Mouse (Mus musculus) heart, adult 11 months (tissue): ENCODE results near the gene Pla2r1.

ENCODE experiments used
- DNase-seq: peaks from one replicate; pipeline ENCODE4 v3.0.0; 2022

Gene Pla2r1

GRCm38 (mm10) chr2:60552902-60553682, at the start of gene Pla2r1:
Gene Pla2r1 (minus strand): TSS chr2:60553308.
- DNase-seq, result peak; percentile 96

- DNase-seq, result peak; percentile 27
These were observed 48.2 kb upstream of the Pla2r1 start for GRCm38 (mm10) chr2:60601326-60601725.

- DNase-seq, result peak; percentile 67
These were observed 47.8 kb upstream of the Pla2r1 start for GRCm38 (mm10) chr2:60600863-60601262.

GRCm38 (mm10) chr2:60583416-60583815, 30.3 kb upstream of the Pla2r1 start:
- DNase-seq, result no peak

GRCm38 (mm10) chr2:60554561-60554960, 1.5 kb upstream of the Pla2r1 start:
- DNase-seq, result peak; percentile 77

GRCm38 (mm10) chr2:60552177-60552901, 769 bp downstream of the Pla2r1 start:
- DNase-seq, result no peak

GRCm38 (mm10) chr2:60551673-60552072, 1.4 kb downstream of the Pla2r1 start:
- DNase-seq, result peak; percentile 89

GRCm38 (mm10) chr2:60550521-60550920, 2.6 kb downstream of the Pla2r1 start:
- DNase-seq, result no peak

- DNase-seq, result no peak
These were observed 3.3 kb downstream of the Pla2r1 start for GRCm38 (mm10) chr2:60549851-60550250.

GRCm38 (mm10) chr2:60546082-60546481, 7.0 kb downstream of the Pla2r1 start:
- DNase-seq, result peak; percentile 70

- peak; percentile 62 for DNase-seq
These were observed 9.1 kb downstream of the Pla2r1 start for GRCm38 (mm10) chr2:60544006-60544405.

GRCm38 (mm10) chr2:60541745-60542144, 11.4 kb downstream of the Pla2r1 start:
- peak; percentile 39 for DNase-seq

GRCm38 (mm10) chr2:60540346-60540745, 12.8 kb downstream of the Pla2r1 start:
- peak; percentile 55 for DNase-seq

- DNase-seq, result peak; percentile 74
These were observed 14.4 kb downstream of the Pla2r1 start for GRCm38 (mm10) chr2:60538710-60539109.

GRCm38 (mm10) chr2:60538274-60538673, 14.8 kb downstream of the Pla2r1 start:
- peak; percentile 27 for DNase-seq

GRCm38 (mm10) chr2:60534755-60535154, 18.4 kb downstream of the Pla2r1 start:
- DNase-seq, result peak; percentile 84

- DNase-seq, result peak; percentile 75
These were observed 20.1 kb downstream of the Pla2r1 start for GRCm38 (mm10) chr2:60533026-60533425.

GRCm38 (mm10) chr2:60532495-60532894, 20.6 kb downstream of the Pla2r1 start:
- no peak for DNase-seq

- peak; percentile 90 for DNase-seq
These were observed 37.3 kb downstream of the Pla2r1 start for GRCm38 (mm10) chr2:60515817-60516216.

- no peak for DNase-seq
These were observed 38.2 kb downstream of the Pla2r1 start for GRCm38 (mm10) chr2:60514863-60515262.

- DNase-seq, result no peak
These were observed 42.4 kb downstream of the Pla2r1 start for GRCm38 (mm10) chr2:60510718-60511117.

GRCm38 (mm10) chr2:60505145-60505544, 48.0 kb downstream of the Pla2r1 start:
- DNase-seq, result no peak

- no peak for DNase-seq
These were observed 48.4 kb downstream of the Pla2r1 start for GRCm38 (mm10) chr2:60504718-60505117.

GRCm38 (mm10) chr2:60503991-60504390, 49.1 kb downstream of the Pla2r1 start:
- DNase-seq, result no peak
